Mouse (Mus musculus) layer of hippocampus, postnatal 36 days (tissue): Measurements from ENCODE around the gene Hes5. TPM values are rescaled to one million over a fixed set of nuclear protein-coding genes. Genes with fewer than 3 reads are reported as not detected.

Experiments used
- DNase-seq, 2 experiments: peaks; one replicate each; pipeline ENCODE4 v3.0.0; 2022
- total RNA-seq, 2 experiments: library from RNA; stranded (reverse); gene quantifications; 2 replicates each; pipeline ENCODE4 v1.2.3; 2021

The Hes5 gene
- total RNA-seq, result 10 to 100 TPM; 17.6 to 28.1 TPM

DNA sequence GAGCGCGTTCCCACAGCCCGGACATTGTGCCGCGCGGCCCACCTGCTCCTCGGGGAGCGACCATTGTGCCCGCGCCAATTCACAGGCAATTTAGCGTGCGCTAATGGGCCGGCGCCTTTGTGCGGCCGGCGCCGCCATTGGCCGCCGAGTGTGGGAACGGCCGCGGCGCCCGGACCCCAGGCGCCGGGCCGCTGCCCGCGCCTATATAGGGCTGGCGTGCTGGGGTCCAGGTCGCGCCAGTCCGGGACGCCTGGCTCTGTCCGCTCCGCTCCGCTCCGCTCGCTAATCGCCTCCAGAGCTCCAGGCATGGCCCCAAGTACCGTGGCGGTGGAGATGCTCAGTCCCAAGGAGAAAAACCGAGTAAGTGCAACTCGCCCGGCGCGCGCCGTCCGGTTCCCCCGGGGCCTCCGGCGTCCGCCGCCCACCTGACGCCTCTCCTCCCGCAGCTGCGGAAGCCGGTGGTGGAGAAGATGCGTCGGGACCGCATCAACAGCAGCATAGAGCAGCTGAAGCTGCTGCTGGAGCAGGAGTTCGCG, at the start of gene Hes5:
Gene Hes5 (plus strand): TSS at position 234 of the 536 bp plus-strand sequence.
- DNase-seq, result peak; percentile 70 to 78

DNA sequence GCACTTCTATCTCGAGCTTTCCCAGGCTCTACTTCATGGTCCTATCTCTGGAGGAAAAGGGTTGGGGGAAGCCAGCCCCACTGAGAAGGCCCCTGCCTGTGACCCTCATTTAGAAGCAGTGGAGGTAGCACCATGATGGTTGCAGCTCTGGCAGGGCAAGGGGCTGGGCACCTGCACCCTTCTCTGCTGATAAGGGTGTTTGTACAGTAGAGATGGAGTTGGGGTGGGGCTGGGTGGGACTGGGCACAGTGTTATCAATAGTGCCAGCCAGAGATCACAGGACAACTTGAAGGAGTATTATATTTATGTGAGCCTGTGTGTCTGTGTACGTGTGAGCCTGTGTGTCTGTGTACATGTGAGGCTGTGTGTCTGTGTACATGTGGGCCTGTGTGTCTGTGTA, 49.1 kb upstream of the Hes5 start:
- DNase-seq, result no peak

DNA sequence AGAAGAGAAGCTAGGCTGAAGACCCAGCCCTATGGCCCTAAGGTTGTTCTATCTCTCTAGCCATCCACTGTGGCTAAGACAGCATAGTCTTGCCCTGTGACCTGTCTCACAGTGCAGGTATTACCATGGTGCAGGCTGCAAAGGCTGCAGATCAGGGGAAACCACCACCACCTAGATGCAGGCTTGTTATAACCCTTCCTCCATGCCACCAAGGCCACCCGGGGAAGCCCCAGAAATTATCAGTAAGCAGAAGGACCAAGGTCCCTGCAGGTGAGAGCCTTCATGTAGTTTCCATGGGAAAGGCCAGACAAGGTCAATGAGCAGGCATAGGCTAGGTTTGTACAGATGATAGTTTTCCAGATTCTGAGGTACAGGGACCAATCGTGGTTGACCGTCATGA, 46.9 kb upstream of the Hes5 start:
- DNase-seq, result no peak

DNA sequence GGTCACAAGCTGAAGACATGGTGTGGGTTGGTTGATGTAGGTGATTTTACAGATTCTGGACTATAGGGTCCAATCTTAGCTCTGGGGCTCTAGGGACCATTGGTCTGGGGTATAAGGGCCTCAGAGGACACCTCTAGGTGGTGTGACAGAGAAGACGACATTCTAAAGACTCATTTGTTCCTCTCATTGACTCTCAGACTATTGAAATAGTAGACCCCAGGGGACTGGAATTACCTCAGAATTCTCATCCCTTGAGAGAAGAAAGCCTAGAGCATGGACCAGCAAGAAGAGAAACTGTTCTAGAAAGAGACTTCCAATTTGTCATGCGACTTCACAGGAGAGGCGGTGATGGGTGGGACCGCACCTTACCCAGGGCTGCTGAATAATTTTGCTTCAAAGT, 46.5 kb upstream of the Hes5 start:
- DNase-seq, result no peak

DNA sequence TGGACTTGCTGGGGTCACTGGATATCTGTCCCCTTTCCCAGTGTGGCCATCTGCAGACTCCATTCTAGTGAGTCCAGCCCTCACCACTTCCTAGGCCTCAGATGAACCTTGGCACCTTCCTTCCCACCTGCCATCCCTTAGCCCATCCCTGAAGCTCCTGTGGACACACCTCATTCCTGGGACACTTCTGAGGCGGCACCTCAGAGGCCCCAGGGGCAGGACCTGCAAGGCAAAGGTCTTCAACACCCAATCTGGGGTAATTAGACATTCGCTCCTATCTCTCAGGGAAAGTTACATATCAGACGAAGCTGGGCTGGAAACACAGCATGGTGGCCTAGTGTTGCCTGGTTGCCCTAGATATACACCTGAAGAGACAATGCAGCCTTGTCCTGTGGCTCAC, 46.0 kb upstream of the Hes5 start:
- DNase-seq, result no peak

DNA sequence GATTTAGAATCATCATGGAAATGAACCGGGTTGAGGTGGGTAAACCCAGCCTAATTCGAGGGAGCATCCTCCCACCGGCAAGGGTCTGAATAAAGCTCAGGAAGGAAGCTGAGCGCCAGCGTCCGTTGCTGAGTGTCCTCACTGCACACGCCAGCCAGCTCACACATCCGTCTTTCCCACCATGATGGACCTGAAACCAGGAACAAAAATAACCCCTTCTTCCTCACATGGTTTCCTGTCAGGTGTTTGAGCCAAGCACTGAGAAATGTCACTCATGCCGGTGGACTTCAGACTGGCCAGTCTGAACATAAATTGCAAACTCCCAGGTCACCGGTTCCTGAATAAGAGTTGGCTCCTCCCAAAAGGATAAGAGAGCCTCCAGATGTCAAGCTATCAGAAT, 45.4 kb upstream of the Hes5 start:
- DNase-seq, result no peak

DNA sequence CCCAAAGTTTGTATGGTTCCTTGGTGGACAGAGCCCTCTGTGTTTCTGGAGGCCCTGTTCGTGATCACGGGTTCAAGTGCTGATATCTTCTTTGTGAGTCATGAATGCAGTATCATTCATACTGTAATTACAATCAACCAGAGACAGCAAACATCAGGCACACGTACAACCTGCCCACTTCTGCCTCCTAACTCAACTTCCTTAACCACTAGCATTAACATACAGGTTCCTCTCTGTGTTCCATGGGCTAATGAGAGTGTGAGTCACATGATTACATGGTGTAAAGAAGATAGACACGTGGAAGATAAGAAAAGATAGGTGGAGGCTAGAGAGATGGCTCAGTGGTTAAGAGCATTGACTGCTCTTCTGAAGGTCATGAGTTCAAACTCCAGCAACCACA, 44.1 kb upstream of the Hes5 start:
- no peak for DNase-seq

DNA sequence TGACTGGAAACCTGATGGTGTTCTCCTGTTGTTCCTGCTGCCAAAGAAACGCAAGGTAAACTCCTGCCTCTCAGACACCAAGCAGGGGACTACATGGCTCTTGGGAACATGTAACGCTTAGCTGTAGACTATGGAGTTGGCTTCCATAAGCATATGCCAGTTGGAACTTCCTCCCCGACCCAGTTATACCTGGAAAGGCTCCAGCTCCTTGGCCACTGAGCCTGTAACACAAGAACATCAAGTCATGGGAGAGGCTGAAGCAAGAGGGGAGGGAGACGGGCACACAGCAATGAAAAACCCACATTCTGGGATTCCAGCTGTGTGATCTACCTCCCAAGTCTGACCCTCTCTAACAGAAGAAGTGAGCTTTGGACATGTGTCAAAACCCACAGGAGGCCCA, 38.4 kb upstream of the Hes5 start:
- no peak for DNase-seq

DNA sequence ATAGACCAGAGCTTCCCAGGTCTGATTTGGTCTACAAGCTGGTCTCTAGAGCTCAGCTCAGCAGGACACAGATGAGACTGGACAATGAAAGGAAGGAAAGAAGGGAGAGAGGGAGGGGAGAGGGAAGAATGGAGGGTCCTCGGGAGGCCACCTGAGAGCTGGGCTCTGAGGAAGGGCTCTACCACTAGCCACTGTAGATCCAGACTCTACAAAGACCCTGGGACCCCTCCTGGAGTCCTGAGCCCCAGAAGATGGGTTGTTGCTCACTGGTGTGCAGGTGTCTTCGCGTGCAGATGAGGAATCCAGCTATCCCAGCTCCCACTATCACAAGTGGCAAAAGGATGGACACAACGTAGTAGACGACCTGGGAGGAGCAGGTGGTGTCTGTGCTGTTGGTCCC, 37.8 kb upstream of the Hes5 start:
- DNase-seq, result no peak

DNA sequence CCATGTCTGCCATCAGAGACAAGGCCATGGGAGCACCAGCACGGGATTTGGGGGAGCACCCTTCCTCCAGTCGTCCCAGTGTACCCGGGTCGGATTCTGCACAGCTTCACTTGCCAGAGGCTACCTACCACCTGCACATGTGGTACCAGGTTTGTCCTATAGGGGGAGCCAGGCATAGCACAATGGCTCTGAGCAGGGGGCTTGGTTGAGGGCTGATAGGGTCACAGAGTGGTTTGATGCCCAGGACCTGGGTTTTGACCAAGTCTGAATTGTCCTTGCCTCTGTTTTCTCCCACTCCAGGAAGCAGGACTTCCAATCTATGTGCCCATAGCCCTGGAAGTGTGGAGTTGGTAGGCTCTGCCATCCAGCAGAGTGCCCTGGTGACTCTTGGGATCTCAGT, 35.3 kb upstream of the Hes5 start:
- no peak for DNase-seq

DNA sequence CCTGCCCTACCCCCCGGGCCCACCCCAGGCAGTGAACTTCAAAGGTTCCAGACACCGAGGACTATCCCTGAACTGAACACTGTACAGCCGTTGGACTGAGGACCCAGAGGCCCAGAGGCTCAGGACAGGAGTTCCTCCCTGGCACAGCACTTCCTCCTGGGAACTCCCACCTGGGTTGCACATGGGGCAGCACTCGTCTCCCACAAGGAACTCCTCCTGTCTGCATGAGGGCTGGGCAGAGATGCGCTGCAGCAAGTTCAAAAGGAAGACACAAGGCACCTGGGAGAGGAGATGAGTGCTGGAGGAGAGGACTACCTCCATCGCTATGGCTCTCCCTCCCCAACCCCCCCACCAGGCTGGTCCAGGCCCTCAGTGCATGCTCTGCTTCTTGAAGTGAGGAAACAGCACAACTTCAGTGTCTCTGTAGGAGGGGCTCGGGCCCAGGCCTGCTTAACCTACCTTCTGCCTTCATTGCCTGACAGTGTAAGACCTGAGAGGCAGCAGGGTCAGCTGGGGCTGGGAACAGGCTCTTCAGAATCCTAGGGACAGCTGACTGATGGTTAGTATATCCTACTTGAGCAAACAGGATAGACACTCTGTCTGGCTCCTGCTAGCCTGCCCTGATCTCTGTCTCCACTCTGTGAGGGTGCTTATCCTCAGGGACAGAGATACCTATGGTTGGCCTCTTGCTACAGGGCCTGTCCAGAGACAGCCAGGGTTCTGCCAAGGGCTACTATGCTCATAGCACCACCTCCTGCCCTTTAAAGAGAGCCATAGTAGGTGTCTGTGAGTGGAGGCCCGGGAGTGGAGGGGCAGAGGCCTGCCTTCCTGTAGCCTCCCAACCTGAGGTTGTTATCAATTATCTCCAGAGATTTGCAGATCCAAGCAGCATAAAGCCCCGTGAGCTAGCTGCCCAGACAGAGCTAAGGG, 33.5 kb upstream of the Hes5 start:
- DNase-seq, result no peak

DNA sequence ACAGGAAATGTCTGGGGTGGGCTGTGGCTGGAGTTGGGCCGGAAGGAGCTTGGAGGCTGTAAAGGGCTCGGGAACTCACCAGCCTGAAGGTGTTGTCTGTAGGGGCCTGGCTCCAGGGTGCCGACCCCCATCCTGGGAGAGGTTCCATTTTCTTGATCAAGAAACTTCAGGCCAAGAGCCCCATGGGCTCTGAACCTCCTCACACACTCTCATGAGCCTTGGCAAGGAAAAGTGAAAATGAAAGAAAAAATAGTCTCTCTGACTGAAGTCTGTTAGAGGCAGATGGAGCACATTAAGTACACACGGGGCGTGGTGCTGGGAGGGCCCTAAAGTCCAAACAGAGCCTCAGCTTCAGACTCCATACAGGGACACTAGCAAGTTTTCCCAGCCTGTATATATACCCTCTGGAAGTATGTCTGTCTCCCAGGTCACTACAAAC, 32.8 kb upstream of the Hes5 start:
- no peak for DNase-seq

DNA sequence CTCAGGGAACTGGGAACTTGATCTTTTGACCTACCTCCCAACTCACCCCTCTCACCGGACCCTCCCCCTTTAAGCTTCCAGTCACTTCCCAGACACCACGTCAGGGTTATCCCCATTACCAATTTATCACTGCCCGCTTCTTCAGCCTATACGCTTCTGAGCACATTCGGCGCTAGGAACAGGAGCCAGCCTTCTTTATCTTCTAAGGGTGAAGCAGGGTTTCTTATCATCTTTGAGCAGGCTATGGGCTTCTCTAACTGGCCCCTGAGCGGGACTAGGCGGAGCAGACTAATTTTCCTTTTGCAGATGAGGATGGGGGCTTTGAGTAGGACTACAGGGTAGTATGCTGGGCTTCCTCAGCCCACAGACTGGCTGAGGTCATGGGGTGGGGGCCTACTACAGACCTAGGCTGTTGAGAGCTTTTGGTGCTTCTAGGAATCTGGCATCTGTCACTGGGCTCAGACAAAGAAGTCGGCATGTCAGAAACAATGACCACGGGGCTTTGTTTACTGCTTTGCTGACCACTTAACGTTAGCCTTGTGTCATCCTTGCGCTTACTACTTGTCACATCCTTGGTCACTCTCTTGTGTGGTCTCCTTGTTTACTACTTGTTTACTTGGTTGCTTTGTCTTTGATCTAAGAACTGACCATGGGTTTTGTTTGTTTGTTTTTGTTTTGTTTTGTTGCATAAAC, 32.2 kb upstream of the Hes5 start, which contains the start of gene Tnfrsf14:
Gene Tnfrsf14 (minus strand): TSS at position 169 of the 693 bp plus-strand sequence.
- DNase-seq, result no peak

DNA sequence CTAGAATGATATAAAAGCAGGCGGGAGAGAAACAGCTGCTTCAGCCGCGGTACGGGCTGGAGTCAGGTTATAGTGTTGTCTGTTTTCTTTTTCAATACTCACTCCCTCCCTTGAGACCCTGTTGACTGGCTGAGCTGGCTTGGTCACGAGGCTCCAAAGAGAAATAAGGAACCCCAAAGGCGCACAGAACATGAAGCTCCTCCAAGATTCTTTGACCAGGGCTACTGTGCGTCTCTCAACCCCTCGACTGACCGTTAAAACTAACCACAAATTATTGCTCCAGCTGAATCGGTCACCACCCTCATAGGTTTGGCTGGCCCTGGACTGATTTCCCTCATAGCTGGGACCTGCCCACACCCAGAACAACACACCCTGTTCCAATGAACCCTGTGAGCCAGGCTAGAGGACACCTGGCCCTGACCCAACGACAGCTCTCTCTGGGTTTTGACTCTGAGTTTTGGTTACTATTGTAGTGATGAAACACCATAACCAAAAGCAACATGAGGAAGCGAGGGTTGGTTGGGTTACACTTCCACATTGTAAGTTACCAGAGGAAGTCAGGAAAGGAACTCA, 31.5 kb upstream of the Hes5 start:
- no peak for DNase-seq

DNA sequence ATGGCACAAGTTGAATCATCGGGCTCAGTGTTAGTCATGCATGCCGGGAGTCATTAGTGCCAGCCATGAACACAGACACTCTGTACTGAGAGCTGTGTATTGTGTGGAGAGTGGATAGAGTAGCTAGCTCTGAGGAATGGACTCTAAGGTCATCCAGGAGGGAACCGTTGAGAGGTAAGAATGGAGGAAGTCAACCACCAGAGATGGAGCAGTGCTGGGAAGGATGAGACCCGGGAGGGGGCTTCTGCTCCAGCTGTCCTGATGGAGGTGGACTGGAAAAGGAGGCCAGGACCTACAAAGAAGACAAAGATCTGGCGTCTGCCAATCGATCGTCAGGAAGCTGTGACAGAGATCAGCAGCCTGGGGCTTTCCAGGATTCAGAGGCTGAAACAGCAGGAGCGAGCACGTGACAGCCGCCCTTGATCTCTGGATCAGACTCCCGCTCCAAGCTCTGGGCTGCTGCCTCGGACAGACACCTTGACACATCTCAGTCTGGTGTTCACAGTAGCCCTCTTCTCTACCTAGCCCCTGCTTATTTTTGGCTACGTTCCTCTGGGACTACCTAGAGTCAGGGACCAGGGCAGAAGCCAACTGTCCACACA, 27.3 kb upstream of the Hes5 start:
- no peak for DNase-seq

DNA sequence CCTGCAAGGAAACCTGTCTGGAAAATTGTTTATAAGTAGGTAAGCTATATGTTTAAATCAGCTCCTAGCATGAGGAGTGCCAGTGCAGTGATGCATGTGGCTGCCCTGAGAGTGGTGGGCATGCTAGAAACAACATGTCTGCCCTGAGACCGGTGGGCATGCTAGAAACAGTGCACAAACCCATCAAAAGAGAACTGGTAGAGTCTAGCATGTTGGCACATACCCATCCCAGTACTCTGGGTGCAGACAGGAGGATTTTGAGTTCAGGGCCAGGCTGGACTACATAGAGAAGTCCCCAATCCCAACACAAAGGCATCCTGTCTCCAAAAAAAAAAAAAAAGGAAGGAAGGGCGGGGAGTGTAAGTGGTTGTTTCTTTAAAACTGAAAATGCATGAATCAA, 25.9 kb upstream of the Hes5 start:
- no peak for DNase-seq

DNA sequence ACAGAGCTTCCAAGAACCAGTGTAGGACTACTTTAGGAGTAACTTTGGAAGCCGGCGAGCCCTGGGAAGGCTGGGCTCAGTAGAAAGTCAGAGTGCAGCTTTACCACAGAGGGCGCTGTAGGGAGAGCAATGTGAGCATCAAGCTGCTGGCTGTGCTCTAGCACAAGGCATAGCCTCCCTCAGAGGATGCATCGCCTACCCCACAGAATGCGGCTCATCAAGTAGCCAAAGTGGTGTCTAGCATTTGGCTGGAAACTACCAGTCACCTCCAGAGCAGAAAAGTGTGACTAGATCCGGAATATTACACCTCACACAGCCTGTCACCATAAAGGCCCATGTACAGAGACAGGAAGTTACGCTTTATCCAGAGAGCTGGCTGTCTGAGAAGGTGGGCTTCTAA, 24.9 kb upstream of the Hes5 start:
- no peak for DNase-seq

DNA sequence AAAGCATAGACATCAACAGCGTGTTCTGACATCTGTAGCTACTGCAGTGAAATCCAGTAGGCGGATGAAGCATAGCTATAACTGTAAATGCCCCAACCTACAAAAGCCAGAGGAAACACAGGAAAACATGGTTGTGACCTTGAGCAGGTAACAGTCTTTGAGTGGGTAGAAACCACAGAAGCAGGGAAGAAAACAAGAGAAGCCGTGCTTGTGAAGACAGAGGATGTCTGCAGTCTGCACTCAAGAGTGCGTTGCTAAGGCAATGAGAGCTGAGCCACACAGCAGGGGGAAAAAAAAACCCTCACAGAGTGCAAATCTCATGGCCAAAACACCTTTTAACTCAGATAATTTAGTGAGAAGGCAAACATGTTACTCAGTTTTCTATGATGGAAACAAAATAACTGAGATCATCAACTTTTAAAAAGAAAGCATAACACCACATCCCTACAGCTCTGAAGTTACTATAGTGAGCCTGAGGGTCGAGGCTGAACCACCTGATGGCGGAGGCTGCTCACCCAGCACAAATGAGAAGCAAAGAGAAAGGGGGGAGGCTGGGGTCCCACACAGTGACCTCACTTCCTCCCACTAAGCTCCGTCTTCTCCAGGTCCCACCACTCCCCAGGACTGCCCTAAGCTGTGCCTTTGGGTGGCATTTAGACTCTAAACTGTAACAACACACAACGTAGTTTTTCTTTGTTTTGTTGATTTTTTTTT, 24.0 kb upstream of the Hes5 start:
- no peak for DNase-seq

DNA sequence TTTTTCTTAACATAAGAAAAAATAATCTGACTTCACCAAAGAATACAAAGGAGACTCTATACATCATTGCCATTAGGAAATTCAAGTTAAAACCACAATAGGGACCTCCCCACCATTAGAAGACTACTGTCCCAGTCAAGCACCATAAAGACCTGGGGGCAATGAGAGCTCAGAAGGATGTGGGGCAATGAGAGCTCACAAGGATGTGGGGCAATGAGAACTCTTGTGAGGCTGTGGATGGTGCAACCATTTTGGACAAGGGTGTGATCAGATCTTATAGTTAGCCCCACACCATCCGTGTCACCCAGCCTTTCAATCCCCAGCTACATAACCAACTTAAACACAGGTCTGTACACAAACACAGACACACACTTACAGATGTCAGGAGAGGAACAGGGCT, 23.0 kb upstream of the Hes5 start:
- no peak for DNase-seq

DNA sequence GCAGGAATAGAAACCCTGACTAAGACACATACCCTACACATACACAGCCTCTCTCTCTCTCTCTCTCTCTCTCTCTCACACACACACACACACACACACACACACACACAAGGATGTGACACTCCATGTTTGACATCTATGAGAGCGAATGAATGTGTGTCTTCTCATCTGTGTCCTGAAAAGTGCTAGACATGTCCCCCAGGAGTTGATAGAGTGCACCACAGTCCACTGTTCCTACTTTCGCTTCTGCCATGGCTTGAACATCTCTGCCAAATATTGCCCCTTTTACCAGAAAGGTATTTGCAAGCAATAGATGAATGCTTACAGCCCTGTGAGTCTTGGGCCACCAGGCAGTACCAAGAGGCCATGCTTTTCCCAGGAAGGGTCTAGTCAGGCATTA, 20.6 kb upstream of the Hes5 start:
- DNase-seq, result no peak

DNA sequence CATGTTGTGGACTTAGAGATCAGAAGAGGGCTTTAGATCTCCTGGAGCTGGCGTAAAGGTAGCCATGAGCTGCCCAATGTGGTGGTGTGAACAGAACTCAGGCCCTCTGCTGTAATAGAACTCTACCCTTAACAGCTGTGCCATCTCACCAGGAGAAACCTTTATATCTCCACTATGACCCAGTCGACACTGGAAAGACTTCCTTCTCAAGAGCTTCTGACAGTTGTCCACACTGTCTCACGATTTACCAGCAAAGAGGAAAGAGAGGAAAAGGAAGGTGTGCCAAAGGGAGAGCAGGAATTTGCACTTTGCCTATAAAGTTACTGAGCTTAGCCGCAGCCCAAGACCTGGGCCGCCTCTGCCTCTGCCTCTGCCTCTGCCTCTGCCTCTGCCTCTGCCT, 18.9 kb upstream of the Hes5 start:
- no peak for DNase-seq
